Mouse (Mus musculus) adrenal gland, postnatal 10 days (tissue): Measurements from ENCODE around the gene Abcc9. TPM values are rescaled to one million over a fixed set of nuclear protein-coding genes. Genes with fewer than 3 reads are reported as not detected.
A peak's percentile ranks its signal among the peaks of the same experiment; 100 is the strongest.

Experiments
- DNase-seq: peaks from one replicate; pipeline ENCODE4 v3.0.0; 2021; ENCODE audit warnings: mixed read lengths
- total RNA-seq, 2 experiments: library from RNA; stranded (reverse); gene quantifications; 2 replicates each; pipeline ENCODE4 v1.2.3; 2021

Gene Abcc9
- total RNA-seq, 2 experiments from 2014 or later: 36.0 to 43.2 TPM

DNA sequence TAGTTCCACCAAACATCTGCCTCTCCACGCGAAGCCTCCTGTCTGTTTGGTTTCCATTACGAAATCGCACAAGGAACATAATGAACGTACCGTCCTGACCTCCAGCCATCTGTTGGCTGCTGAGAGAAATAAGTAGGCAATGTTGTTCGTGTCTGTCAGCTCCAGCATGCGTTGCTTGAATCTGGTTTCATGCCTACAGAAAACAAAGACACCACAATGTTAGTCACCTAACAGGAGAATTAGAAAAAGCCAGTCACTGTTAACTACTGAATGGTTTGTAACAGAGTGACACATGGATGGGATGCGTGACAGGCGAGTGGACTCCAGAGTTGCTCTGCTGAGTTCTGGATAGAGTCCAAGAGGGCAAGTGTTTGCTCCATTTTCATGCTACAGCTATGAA, 87.8 kb downstream of the Abcc9 start:
- peak; percentile 12 for DNase-seq

DNA sequence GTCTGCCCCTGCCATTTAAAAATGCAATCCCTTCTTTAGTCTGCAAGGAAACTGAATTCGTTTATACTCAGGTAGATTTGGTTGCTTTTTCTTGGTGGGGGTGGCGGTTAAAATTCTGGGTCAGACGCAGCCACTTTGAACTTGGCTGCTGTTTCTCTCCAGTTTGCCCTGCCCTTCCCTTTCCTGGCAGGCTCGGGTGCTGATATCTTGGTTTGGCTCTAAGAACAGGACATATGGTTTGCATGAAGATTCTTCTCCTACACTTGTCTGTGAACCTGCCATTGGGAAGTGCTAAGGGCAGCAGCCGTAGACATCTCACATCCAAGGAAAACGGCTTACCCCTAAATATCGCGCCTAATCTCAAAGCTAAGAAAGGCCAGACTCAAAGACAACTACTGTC, 89.7 kb downstream of the Abcc9 start:
- DNase-seq: no peak

DNA sequence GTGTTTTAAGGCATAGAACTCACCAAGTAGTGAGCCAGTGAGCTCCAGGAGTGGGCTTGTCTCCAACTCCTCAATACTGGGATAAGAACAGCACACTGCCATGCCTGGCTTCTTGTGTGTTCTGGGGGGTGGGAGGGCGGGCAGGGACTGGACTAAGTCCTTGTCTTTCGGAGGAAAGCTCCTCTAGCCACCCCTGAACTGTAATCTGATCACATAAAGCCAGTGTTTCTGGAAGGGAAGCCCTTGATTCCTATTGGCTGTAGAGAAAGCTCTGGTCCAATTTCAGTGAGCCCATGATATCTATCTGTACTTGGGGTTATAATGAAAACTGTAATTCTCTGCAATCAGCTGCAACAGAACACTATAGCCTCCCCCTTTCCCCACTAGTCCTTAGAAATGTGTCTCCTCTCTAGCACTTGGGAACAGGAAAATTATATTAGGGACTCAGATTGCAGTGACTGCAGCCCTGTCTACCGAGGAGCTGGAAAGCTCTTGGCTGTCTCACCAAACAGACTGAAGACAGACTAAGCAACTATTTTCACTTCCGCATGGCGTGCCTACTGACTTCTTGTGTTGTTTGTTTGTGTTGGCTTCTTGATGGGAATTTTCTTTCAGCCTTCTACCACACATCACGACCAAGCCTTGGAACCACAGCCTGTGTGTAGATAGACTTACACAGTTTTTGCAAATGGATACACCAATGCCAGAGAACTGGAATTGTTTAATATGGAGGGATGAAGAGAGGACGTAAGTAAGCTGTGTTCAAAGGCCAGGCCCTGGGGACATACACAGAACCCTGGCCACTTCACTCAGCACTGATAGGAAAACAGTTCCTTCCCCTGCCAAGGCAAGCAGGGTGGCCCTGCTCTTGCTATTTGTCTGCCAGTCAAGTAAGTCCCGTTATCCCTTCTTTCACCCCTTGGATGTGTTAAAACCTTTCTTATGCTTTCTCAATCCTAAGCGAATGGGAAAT, 92.4 kb downstream of the Abcc9 start:
- DNase-seq: no peak

DNA sequence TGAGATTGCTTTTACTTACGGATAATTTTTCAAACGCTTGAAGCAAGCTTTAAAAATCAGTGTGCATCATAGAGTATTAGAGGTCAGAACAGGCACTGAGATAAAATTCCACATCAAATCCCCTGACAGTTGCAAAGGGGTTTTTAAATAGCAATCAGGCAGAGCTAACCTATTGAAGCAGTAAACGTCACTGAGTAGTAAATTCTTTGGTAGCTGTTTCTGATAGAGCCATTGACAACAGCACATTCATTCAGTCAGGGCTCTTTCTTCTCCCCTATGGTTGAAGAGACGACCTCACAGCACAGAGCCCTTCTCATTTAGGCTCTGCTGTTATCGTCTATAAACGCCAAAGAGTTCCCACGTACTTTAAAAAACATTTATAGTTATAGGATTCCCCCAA, 95.0 kb downstream of the Abcc9 start:
- DNase-seq: no peak

DNA sequence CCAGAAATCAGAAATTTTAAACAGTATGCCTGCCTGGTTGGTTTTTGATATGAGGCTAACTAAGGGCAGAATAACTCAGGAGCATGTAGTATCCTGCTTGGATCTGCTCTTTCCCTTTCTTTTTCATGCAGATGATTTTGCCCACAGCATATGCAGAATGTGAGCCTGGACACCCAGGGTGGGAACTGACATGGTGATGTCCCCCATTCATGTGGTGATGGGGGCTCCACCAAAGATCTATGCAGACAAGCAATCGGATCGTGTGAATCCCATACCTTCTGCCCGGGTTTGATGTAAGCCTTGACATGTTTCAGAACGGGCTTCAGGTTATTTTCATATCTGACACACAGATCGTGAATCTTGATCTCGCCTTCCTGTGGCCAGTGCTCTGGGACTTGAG, 99.3 kb downstream of the Abcc9 start:
- no peak for DNase-seq

DNA sequence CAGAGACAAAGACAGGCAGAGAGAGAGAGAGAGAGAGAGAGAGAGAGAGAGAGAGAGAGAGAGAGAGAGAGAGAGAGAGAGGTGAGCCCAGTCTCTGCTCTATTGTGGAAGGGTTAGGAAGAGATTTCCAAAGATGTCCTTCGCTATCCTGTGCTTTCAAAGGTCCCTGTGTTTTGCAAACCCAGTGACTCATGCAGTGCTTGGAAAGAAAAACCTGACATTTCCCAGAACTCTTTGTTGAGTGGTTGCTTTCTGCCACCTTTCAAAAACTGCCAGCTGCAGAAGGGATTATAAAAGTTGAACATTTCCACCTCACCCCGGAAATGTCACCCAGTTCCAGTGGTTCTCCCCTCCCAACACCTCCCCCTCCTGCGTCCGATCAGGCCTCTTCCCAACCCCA, 123.3 kb downstream of the Abcc9 start:
- DNase-seq: peak; percentile 22

DNA sequence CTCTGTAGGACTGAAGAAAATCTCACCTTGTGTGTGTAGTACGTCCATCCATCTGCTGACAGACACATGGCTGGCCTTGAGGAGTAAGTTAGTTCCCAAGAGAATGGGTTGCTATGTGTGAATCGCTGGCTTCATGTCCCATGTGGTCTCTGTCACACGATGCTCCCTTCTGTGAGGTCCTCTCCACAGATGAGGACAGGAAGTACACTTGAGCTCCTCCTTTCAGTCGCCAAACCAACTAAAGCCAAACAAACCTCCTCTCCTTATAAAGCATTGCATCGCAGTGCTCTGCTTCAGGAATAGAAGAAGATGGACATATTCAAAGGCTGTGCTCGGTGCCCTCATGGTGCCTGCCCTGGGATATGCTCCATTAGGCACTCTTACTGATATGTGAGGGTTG, 124.3 kb downstream of the Abcc9 start:
- no peak for DNase-seq

DNA sequence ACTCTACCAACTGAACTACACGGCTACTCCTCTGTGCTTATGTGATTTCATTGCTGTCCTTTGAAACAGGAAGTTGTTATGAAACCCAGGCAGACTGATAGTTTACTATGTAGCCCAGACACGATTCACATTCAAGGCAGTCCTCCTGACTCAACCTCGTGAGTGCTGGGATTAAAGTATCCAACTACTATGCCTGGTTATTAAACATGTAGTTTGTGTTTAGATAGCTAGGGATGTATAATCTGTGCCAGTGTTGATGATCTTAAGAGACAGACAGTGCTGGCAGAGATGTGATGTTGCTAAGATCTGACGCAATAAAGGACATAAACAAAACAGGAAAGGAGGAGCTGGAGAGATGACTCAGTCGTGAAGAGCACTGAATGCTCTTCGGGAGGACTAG, 129.2 kb downstream of the Abcc9 start:
- DNase-seq: no peak

DNA sequence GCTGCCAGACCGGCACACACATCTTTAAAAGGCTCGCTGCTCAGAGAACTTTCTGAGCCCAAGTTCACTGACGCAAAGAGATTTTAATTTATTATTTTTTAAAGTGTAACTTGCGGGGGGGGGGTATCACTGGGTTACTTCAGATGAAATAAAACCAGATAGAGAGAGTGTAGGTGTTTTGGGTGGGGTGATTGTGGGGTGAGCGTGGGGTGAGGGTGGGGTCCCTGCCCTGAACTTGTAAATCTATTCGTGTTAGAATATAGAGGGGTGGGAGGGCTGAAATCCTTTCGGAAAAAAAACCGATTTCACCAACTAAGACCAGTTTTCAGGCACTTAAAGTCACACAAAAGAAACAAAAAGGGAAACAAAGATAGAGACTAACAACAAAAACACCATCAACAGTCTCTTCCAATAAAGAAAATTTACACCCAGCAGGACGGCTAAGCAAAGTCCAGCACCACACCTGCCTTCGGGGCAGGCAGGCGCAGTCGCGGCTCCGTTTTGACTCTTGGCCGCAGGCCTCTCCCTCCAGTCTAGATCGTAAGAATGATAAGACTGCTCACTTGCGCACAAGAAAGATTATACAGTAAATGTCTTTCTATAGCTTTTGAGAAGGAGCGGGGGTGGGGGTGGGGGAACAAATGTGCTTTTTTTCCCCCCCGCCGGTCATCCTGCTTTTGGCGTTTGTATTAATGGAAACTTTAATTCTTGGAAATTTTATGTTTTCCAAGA, 130.3 kb downstream of the Abcc9 start:
- DNase-seq: peak; percentile 26

DNA sequence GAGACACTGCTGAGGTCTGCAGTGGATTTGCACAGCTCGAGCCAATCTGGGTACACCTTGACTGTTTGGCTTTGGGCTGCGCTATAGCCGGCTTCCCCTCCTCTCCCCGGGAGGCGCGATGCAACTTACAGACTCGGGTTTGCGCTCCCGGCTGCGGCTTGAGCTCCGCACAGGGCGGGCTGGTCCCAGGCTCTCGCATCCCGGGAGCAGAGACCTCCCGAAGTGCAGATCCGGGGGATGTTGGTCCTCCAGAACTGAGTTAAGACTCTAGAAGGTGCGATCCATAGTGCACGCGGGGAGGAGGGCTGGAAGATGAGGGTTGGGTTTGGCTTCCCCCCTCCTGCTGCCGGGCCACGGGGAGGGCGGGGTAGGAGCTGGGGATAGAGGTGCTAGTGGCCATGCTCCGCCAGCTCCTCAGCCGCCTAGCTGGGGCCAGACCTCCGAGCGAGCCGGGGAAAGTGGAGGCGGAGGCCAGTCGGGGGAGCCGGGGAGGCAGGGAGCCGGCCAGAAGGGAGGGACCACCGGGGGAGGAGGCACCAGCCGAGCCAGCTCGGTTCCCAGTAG, 131.0 kb downstream of the Abcc9 start, which contains the start of gene Kcnj8:
Gene Kcnj8 (minus strand): TSS at position 560 of the 564 bp plus-strand sequence.
- DNase-seq: peak; percentile 77

DNA sequence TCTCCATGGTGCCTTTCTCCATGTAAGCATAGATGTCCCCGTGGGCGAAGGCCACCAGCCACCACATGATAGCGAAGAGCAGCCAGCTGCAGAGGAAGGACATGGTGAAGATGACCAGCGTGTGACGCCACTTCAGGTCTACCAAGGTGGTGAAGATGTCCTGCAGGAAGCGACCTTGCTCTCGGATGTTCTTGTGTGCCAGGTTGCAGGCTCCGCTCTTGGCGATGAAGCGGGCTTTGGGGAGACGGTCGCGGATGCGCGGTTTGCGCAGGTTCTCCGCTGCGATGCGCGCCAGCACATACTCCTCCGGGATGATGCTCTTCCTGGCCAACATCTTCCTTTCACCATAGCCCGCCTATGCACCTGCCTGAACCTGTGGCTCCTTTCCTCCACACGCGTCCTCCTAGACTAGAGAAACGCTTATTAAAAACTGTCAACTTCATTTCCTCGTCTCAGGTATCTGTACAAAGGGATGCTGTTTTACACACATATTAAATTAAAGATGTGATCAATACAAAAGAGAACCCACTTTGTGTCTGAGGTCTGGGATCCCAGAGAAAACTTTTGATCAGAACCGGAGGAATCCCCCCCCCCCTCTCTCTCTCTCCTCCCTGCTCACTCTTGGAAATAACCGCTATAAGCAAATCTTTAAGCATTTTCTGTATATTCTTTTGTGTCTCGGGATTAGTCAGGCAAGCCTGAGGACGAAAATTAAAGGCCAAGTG, 131.9 kb downstream of the Abcc9 start:
- no peak for DNase-seq

DNA sequence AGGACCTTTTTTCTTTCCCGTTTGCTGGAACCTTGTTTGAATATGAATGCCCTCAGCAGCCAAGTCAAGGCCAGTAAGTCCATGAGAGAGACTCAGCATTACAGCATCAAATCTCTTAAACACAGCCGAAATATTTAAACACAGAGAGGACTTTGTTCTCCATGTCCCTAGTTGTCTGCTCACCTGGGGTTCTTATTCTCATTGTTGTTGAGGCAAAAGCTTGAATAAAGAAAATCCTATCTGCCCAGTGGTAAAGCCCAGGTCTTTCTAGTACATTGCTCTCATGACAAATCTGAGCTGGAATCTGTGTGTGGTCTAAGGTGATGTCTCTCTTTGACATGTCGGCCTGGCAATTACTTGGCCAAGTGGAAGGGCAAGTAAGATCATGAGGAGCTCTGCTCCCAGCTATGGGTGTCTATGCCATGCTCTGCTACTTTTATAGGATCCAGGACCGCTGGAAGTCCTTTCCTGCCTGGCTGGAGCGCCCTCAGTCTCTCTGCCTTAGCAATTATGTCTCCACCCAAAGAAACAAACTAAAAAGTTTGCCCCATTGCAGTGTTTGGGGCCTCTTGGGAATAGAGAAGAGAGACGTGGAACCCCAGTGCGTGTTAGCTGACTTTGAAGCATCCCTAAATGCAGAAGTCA, 133.3 kb downstream of the Abcc9 start:
- no peak for DNase-seq

DNA sequence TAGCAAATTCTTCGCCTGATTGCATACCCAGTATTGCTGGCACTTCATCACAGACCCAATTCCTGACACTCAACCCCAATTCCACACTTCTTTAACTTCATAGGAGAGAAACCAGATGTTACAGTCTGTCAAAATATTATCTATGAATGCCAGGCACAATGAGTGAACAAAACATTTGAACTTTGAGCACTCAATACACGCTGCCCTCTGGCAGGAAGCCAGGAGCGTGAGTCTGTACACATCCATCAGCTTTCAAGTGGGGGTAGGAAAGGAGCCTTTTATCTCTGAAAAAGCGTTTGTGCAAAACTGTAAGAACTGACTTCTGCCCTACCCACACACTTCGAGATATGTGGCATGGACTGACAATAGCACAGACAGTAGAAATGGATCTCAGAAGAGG, 134.7 kb downstream of the Abcc9 start:
- DNase-seq: peak; percentile 77

DNA sequence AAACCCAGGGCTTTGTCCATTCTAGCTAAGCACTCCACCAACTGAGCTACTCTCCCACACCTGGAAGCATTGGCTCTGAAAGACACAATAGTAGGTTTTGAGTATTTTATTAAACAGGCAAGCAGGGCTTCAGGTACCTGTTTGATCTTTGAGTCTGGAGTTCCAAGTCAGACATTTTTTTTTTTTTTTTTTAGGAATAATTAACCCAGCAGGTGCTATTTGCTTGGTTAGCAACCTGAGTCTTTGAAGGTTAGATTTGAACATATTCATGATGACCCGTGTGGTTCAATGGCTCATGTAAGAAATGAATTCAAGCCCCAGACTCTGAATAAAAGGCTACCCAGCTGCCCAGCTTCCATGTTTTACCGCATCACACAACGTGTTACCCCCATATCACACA, 137.4 kb downstream of the Abcc9 start:
- no peak for DNase-seq

DNA sequence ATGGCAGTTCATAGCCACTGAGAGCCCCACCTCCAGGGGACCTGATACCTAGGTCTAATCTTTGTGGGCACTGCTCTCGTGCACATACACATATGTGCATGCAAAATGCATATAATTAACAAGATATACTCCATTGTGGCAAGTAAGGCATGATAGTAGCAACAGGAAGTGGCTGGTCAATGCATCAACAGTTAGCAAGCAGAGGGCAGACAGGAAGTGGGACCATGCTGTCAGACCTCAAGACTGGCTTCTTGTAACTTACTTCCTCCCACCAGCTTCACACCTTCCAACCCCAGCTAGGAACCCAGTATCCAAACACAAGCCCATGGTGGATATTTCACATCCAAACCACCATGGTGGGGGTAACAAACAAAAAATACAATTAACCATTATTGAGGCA, 141.0 kb downstream of the Abcc9 start:
- no peak for DNase-seq

DNA sequence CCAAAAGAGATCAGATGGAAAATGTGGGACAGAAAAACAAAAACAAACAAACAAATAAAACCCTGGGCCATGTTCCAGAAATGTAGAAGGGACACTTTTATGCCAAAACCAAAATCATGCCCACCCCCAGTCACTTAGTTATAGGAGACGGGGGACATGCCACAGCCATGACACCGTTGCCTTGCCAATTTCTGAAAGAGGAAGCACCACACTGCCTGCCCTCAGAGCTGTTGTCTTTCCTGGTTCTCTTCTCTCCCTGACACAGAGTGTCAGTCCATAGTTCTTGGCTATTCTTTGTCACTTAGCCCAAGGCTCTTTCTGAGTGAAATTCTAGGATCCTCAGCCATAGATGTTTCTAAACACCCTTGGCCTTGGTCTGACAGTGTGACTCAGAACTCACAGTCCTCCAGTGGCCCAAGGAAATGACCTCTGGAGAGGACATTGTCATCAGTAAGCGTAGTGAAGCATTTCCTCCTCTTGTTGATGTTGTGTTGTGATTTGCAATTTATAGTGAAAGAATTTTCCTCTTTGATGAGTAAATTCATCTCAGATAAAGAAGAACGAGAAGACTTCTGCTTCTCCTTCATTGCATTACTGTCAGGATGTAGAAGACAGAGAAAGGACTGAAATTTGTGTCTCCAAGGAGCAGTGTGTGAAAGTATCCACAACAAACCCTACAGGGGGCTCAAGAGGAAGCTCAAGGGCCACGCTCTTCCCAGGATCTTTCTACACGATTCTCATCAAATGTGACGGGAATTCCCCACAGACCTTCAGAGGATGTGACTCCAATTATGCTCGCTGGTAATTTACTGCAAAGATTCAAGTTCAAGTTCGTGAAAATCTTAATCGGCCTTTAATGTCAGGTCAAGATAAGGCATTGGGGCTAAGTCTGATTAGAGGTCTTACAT, 143.1 kb downstream of the Abcc9 start:
- peak; percentile 18 for DNase-seq

DNA sequence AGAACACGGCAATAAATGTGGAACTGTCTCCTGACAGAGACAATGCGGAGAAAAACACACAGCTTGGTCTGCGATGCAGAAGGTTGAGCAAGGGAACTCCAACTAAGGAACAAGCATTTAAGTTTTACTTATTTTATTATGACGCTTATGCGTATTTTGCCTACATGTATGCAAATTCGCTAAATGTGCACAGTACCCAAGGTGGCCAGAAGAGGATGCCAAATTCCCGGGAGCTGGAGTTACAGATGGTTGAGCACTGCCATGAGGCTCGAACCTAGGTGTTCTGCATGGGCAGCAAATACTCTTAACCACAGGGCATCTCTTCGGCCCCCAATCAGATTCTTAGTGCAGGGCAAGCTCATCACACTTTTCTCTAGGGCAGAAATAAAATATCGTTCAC, 144.0 kb downstream of the Abcc9 start:
- DNase-seq: no peak

DNA sequence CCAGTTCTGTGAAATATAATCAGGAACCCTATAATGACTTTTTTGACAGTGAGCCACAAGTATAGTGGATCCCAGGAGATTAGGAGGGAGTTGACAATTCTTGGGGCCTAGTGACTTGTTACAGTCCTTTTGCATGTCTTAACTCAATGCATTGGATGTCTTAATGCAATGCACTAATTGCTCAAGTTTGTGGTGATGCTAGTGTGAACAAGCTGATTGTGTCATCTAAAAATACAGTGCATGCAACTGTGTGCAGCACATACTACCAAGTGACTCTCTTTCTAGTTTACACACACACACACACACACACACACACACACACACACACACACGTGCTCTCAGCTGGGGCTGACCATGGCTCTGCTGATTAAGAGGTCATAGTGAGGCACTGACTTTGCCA, 146.1 kb downstream of the Abcc9 start:
- DNase-seq: no peak

DNA sequence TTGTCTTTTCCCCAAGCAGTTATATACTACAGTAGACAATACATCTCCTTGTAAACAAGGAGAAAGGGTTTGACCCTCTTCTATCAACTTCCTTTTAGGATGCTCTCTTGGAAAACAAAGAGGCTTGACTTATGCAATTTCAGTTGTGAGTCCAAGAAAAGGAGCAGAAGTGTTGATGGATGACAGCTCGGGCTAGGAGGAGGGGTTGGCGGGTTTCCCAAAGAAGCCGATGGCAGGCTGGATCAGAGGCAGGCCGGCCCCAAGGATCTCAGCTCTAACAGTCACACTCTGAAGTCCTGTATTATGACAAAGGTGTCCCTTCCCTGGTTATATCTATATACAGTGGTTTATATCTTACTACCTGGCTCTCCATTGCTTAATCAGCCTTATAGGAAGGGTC, 150.6 kb downstream of the Abcc9 start:
- peak; percentile 49 for DNase-seq

DNA sequence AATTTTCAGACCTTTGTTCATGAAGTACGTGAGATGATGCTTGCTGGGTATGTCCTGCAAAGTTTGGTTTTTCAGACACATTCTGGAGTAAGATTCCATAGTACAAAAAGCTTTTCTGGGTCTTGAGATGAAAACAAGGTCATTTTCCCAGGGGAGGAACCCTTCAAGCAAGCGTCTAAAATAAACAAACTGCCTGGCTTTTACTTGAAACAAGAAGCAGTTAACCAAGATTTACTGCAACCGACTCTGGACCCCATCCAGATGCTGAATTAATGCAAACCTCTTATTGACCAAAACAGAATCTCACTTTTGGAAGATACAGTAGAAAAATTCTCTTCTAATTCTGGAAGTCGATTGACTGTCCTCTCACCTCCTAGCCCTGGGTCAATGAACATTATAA, 151.2 kb downstream of the Abcc9 start:
- DNase-seq: no peak

DNA sequence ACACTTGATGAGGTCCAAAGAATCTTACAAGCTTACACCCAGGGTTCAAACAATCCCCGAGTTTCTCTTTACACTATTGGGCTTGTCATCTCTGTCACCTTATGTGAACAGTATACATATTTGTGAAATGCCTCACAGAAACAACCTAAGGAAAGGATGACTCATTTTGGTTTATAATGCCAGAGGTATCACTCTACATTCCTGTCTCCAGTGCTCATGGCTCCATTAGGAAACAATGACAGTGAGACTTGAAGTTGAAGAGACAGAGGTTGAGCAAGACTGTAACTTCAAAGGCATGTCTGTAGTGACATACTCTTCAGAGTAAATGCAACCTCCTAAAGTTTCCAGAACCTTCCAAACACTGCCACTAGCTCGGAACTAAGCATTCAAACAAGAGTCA, 153.7 kb downstream of the Abcc9 start:
- no peak for DNase-seq
